Mouse (Mus musculus) testis, postnatal 14 days (tissue): ENCODE data around the gene Pate1.

ENCODE experiments used
- DNase-seq: peaks from one replicate; pipeline ENCODE4 v3.0.0; 2021; ENCODE audit warnings: low spot score

Pate1 gene

GRCm38 (mm10) chr9:35687013-35687412 lies at the start of gene Pate1:
Gene Pate1, minus strand, starts transcription at chr9:35687390.
- DNase-seq: no peak

- DNase-seq: no peak
Measured at GRCm38 (mm10) chr9:35707265-35707664, 20.1 kb upstream of the Pate1 start.

GRCm38 (mm10) chr9:35691924-35692323 lies 4.7 kb upstream of the Pate1 start:
- no peak for DNase-seq

- DNase-seq: no peak
Measured at GRCm38 (mm10) chr9:35673557-35673956, 13.6 kb downstream of the Pate1 start.

- DNase-seq: no peak
Measured at GRCm38 (mm10) chr9:35648102-35648501, 39.1 kb downstream of the Pate1 start, which contains the start of gene Pate3. Gene Pate3, minus strand, starts transcription at chr9:35648202.
